ENCODE assay signal across 1 mouse cellular context in the genomic region with DNA sequence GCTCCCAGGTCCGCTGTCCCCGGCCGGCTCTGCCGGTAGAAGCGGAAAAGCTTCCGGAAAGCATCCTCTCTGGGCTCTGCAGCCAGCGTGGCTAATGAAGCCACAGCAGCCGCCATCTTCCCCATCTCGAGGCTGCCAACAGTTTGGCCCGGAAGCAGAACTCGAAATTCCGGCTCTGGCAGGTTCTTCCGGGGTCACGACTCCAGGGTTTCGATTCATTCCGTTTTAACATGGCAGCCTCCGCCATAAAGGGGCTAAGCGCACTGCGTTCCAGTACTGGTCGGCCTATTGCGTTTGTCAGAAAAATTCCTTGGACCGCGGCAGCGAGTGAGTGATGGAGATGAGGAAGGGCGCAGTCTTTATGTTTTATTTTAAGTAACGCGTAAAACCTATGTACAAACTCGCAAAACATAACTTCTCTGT.
TF ChIP-seq lines count a peak whose summit lies in the region.

A gene (plus strand): TSS at position 197 of the 423 bp plus-strand sequence.
A gene (minus strand): TSS at position 318 of the 423 bp plus-strand sequence.

TF ChIP-seq in MEL, 35 proteins besides CTCF, POLR2A, EP300 and RAD21 (continued from another document):
- TF ChIP-seq POLR2AphosphoS2 (IDR thresholded peaks at IDR 0.05; ENCODE audit: low read length) (peak; percentile 84), TCF12 (IDR thresholded peaks at IDR 0.05; ENCODE audit: low read depth, low read length) (peak; percentile 83), USF1 (IDR thresholded peaks at IDR 0.05; ENCODE audit: low read depth, low read length) (no peak), HCFC1 (IDR thresholded peaks at IDR 0.05; ENCODE audit: low read depth, low read length) (peak; percentile 98), ZMIZ1 (IDR thresholded peaks at IDR 0.05; ENCODE audit: low read depth, low read length) (peak; percentile 84), MAX (IDR thresholded peaks at IDR 0.05; ENCODE audit: low read length) (peak; percentile 83), POLR2AphosphoS5 (IDR thresholded peaks at IDR 0.05; ENCODE audit: borderline replicate concordance, low read depth, low read length) (peak; percentile 46; the same call in 1 of the 2 replicates), ZNF384 (IDR thresholded peaks at IDR 0.05; ENCODE audit: low read depth, low read length) (no peak), MYB (IDR thresholded peaks at IDR 0.05; ENCODE audit: low read depth, low read length) (peak; percentile 55), MAZ (IDR thresholded peaks at IDR 0.05; ENCODE audit: low read depth, low read length) (no peak), ETS1 (IDR thresholded peaks at IDR 0.05; ENCODE audit: low read depth, low read length) (0 out of 2 replicates have a peak, but pooled peaks have one; percentile 42), GATA1 (IDR thresholded peaks at IDR 0.05; ENCODE audit: low read depth, low read length) (0 out of 2 replicates have a peak, but pooled peaks have one; percentile 18), MXI1 (IDR thresholded peaks at IDR 0.05; ENCODE audit: low read depth, low read length) (peak; percentile 84), TBP (IDR thresholded peaks at IDR 0.05; ENCODE audit: low read depth, low read length) (peak; percentile 94), SIN3A (IDR thresholded peaks at IDR 0.05; ENCODE audit: low read length) (peak; percentile 90), BHLHE40 (IDR thresholded peaks at IDR 0.05; ENCODE audit: borderline replicate concordance, low read depth, low read length) (no peak), USF2 (IDR thresholded peaks at IDR 0.05; ENCODE audit: borderline replicate concordance in 1 of 2, insufficient read depth in 1 of 2, low read depth in 1 of 2, low read length in 2 of 2) (no peak)
